Mouse (Mus musculus) forebrain, postnatal 0 days (tissue): ENCODE data around the gene 2010111I01Rik. TPM values are rescaled to one million over a fixed set of nuclear protein-coding genes. Genes with fewer than 3 reads are reported as not detected.
A peak's percentile ranks its signal among the peaks of the same experiment; 100 is the strongest.
"Not testable (repeated sequence)": the region's sequence is repeated elsewhere in the genome, so short reads cannot be mapped to it uniquely, and the experiment has no call there.

Experiments used
- ATAC-seq: fragments of 200-750 bp; cut with Nextera tagmentation; 2 replicates; pipeline ENCODE4 v1.8.0; 2017; ENCODE audit warnings: mild to moderate bottlenecking, moderate library complexity
- DNase-seq: peaks from one replicate; pipeline ENCODE4 v3.0.0-alpha.2; 2015
- H3K27ac ChIP-seq: fragments of 300-500 bp; sonication (generic); 2 replicates; pipeline ENCODE4 v1.5.1; 2014; ENCODE audit warnings: low read depth, mild to moderate bottlenecking, antibody characterized with exemption, low read length, moderate library complexity, mixed read lengths
- H3K27me3 ChIP-seq: fragments of 300-500 bp; sonication (generic); 2 replicates; pipeline ENCODE4 v1.6.1; 2014; ENCODE audit warnings: mild to moderate bottlenecking, low read length, mixed read lengths; ENCODE audit not compliant: insufficient read depth
- H3K36me3 ChIP-seq: fragments of 300-500 bp; sonication (generic); 2 replicates; pipeline ENCODE4 v1.6.1; 2014; ENCODE audit warnings: mild to moderate bottlenecking, moderate library complexity; ENCODE audit not compliant: insufficient read depth
- H3K4me1 ChIP-seq: fragments of 300-500 bp; sonication (generic); 2 replicates; pipeline ENCODE4 v1.6.1; 2014; ENCODE audit warnings: antibody characterized with exemption; ENCODE audit not compliant: insufficient read depth
- H3K4me2 ChIP-seq: fragments of 300-500 bp; sonication (generic); 2 replicates; pipeline ENCODE4 v1.6.1; 2014; ENCODE audit warnings: low read depth, mild to moderate bottlenecking, moderate library complexity
- H3K4me3 ChIP-seq: fragments of 300-500 bp; sonication (generic); 2 replicates; pipeline ENCODE4 v1.5.1; 2014; ENCODE audit warnings: low read depth, low read length, mixed read lengths
- H3K9ac ChIP-seq: fragments of 300-500 bp; sonication (generic); 2 replicates; pipeline ENCODE4 v1.6.1; 2014; ENCODE audit warnings: mild to moderate bottlenecking
- H3K9me3 ChIP-seq: fragments of 300-500 bp; sonication (generic); 2 replicates; pipeline ENCODE4 v1.6.1; 2016; ENCODE audit warnings: low read length
- CTCF ChIP-seq: sonication (generic); IDR thresholded peaks from 2 replicates; pipeline ENCODE4 v1.5.1; 2016; ENCODE audit warnings: antibody characterized with exemption, control low read depth, low read depth
- WGBS: fragments of 180-500 bp; shearing (Covaris S2); extraction: QIAGEN DNeasy Blood & Tissue Kit; methylation state at CpG from one replicate; pipeline ENCODE4 v1.1.7; 2014; 5-methylcytosine and 5-hydroxymethylcytosine counted together
- polyA plus RNA-seq: library from polyadenylated mRNA; unstranded; fragments of >200 nt; fragmentation: Nextera tagmentation; extraction: Ambion mirVana; gene quantifications from 2 replicates; pipeline ENCODE4 v1.2.1, GENCODE M21; 2015
- total RNA-seq: library from RNA; depleted of rRNA; stranded (reverse); fragments of >200 nt; gene quantifications from 2 replicates; pipeline ENCODE4 v1.2.3, GENCODE M21; 2014

The 2010111I01Rik gene
- total and polyA plus RNA-seq, 2 experiments from 2014 or later, result 20.3 to 47.8 TPM

DNA sequence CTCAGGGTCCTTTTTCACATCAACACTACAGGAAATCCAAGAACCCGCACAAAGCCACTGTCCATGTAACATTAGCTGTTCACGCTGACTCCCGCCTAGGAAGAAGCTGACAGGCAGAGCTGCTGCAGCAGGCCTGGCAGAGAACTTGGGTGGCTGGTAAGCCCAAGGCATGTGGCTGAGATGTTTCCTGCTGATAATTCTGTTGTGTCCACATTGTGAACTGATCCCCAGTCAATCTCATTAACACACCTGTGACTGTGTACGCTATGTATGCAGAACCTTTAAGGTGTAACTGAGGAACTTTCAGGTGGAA is 349.9 kb downstream of the 2010111I01Rik start:
- H3K27me3 ChIP-seq, result no peaks in the 10 kb centered on the region
- no peak for DNase-seq
- H3K4me1 ChIP-seq, result no peaks in the 10 kb centered on the region
- H3K4me2 ChIP-seq, result no peak overlapping the region
- no peaks in the 10 kb centered on the region for H3K9me3 ChIP-seq
- no peak overlapping the region for H3K4me3 ChIP-seq
- peaks cover 10% of the 10 kb centered on the region for H3K36me3 ChIP-seq
- no peak for ATAC-seq
- 85% methylated on average over 4 of the region's 4 CpGs for WGBS
- H3K27ac ChIP-seq, result no peak overlapping the region
- no peak for TF ChIP-seq CTCF
- H3K9ac ChIP-seq, result no peak overlapping the region

DNA sequence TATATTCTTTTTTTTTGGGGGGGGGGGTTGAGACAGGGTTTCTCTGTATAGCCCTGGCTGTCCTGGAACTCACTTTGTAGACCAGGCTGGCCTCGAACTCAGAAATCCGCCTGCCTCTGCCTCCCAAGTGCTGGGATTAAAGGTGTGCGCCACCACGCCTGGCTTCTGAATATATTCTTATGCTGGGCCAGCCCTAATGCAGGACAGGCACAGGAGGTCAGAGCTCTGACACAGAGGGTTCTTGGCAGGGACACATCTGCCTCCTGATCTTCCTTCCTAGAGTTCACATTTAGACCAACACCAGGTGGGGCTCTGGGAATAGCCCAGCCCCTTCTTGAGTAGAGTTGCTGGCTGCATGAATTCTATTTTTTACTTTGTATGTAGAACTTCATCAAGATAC is 350.4 kb downstream of the 2010111I01Rik start:
- not testable (repeated sequence) for H3K4me3 ChIP-seq, H3K4me1 ChIP-seq, H3K9me3 ChIP-seq, H3K27me3 ChIP-seq, DNase-seq, H3K4me2 ChIP-seq, H3K27ac ChIP-seq, H3K9ac ChIP-seq, ATAC-seq
- WGBS, result 94% methylated on average over 4 of the region's 4 CpGs
- peaks cover 10% of the 10 kb centered on the region for H3K36me3 ChIP-seq

DNA sequence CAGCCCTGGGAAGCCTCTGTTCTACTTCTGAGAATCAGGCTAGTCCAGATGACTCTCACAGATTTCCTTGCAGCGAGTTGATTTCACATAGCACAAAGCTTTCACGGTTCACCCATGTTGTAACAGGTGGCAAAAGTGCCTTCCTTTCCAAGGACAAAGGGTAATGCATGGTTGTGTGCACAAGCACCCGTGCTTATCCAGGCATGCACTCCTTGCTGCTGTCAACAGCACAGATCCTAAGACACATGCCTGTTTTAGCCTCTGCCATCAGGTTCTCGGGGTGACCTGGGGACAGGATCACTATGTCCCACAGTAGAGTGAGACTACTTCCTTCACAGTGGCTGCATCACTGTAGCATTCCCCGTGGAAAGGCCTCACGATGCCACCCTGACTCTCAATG is 351.1 kb downstream of the 2010111I01Rik start:
- ATAC-seq, result no peak

DNA sequence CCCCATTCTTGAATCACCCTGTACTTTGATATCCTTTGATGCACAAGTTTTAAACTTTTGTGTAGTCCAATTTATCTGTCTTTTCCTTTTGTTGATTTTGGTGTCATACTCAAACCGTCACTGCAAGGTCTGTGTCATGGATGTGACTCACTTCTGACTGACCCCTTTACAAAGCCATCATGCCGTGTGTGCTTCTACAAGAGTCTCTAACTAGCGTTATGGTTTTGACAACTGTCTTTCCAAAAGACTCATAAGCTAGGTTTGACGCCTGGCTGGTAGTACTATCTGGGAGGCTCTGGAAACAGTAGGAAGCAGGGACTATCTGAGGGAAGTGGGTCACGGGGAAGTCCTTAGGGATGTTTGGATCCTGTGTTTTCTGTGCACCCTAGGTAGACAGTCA is 351.7 kb downstream of the 2010111I01Rik start:
- no peak for ATAC-seq
- no peak for DNase-seq
- Histone ChIP-seq H3K9me3 (no peaks in the 10 kb centered on the region), H3K27me3 (no peaks in the 10 kb centered on the region), H3K9ac (no peak overlapping the region), H3K4me3 (no peak overlapping the region), H3K36me3 (peaks cover 5% of the 10 kb centered on the region; the same call in 1 of the 2 replicates), H3K4me1 (no peaks in the 10 kb centered on the region), H3K4me2 (no peak overlapping the region), H3K27ac (no peak overlapping the region)
- WGBS, result 93% methylated on average over 5 of the region's 5 CpGs
- TF ChIP-seq CTCF, result no peak

More for the DNA sequence above, 351.1 kb downstream of the 2010111I01Rik start:
- 91% methylated on average over 6 of the region's 6 CpGs for WGBS
- Histone ChIP-seq H3K9ac (no peak overlapping the region), H3K27ac (no peak overlapping the region), H3K27me3 (no peaks in the 10 kb centered on the region), H3K4me3 (no peak overlapping the region), H3K36me3 (peaks cover 10% of the 10 kb centered on the region), H3K9me3 (no peaks in the 10 kb centered on the region), H3K4me1 (no peaks in the 10 kb centered on the region), H3K4me2 (no peak overlapping the region)
- no peak for DNase-seq
- no peak for TF ChIP-seq CTCF

DNA sequence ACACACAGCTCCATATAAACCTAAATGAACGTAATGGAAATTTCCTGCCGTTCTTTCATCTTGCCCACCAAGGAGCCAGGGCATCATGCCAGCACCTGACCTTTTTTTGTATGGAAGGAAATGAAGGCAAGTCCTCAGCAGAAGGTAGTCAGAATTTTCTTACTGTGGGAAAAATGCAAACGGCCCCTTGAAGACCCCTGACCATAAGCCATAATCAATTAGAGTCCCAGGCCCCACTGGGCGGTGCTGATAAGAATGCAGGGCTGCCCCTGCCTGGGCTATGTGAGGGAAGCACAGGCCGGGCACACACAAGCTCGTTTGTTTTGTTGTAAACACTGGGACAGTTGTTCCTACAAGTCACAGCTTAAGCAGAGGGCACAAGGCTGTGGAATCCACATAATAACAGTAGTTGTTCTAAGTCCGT is 353.0 kb downstream of the 2010111I01Rik start:
- 30% methylated on average over 7 of the region's 7 CpGs for WGBS
- Histone ChIP-seq H3K9me3 (no peaks in the 10 kb centered on the region), H3K4me3 (no peak overlapping the region), H3K27me3 (no peaks in the 10 kb centered on the region), H3K27ac (no peak overlapping the region), H3K9ac (no peak overlapping the region), H3K36me3 (peaks cover 5% of the 10 kb centered on the region; the same call in 1 of the 2 replicates), H3K4me1 (no peaks in the 10 kb centered on the region), H3K4me2 (no peak overlapping the region)
- no peak for TF ChIP-seq CTCF
- DNase-seq (no peak), ATAC-seq (peak; percentile 60)

DNA sequence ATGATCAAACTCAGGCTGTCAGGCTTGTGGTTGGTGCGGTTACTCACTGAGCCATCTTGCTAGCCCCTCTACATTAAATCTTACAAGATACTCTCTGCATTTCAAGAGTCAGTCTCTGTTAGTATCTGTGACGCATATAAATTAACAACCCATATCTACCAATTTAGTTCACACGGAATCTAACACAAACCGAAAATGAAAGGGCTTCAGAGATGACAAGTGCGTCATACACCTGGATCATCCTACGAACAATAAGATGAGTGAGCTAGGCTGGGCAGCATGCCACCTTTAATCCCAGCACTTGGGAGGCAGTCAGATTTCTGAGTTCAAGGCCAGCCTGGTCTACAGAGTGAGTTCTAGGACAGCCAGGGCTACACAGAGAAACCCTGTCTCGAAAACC is 355.1 kb downstream of the 2010111I01Rik start:
- ATAC-seq (no peak), DNase-seq (no peak)
- H3K27ac ChIP-seq, result no peak overlapping the region
- TF ChIP-seq CTCF, result no peak
- H3K36me3 ChIP-seq, result peaks cover 5% of the 10 kb centered on the region; the same call in 1 of the 2 replicates
- no peak overlapping the region for H3K4me2 ChIP-seq
- H3K9ac ChIP-seq, result no peak overlapping the region
- whole genome bisulfite sequencing, result 95% methylated on average over 7 of the region's 7 CpGs
- H3K4me1 ChIP-seq, result no peaks in the 10 kb centered on the region
- H3K9me3 ChIP-seq, result no peaks in the 10 kb centered on the region
- no peaks in the 10 kb centered on the region for H3K27me3 ChIP-seq
- no peak overlapping the region for H3K4me3 ChIP-seq

DNA sequence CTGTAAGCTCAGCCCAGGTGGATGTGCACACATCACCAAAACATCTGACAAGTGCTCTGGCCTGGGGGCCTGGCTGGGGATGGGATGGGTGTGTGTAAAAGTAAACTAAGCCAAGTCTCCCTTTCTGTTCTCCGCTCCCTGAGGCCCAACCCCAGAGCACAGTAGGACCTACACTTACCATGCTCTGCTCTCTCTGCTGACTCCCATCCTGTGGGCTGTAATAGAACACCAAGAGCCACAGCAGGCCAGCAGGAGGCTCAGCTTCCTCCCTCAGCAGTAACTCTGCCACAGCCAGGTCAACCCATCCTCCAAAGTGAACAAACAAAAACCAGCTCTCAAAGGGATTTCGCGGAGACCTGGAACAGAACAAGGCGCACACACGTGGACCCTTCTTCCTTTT is 357.0 kb downstream of the 2010111I01Rik start:
- no peak for TF ChIP-seq CTCF
- ATAC-seq (no peak), DNase-seq (no peak)
- 68% methylated on average over 5 of the region's 5 CpGs for WGBS
- H3K4me2 ChIP-seq, result no peak overlapping the region
- H3K4me1 ChIP-seq, result no peaks in the 10 kb centered on the region
- no peaks in the 10 kb centered on the region for H3K9me3 ChIP-seq
- H3K36me3 ChIP-seq, result peaks cover 5% of the 10 kb centered on the region; the same call in 1 of the 2 replicates
- no peak overlapping the region for H3K4me3 ChIP-seq
- H3K27me3 ChIP-seq, result no peaks in the 10 kb centered on the region
- no peak overlapping the region for H3K27ac ChIP-seq
- no peak overlapping the region for H3K9ac ChIP-seq

DNA sequence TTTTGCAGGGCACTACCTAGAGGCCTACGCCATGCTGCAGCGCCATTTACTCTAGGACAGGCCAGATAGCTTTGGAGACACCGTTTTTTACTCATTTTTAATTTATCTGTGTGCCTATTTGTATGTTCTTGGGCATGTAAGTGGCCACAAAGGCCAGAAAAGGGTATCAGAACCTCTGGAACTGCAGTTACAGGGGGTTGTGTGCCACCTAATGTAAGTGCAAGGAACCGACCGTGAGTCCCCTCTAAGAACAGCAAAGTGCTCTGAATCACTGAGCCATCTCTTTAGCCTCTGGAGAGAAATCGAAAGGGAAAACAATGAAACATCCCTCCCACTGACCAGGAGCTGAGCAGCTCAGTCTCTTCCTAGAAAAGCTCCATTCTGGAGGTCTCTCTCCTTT is 358.1 kb downstream of the 2010111I01Rik start:
- no peak overlapping the region for H3K4me3 ChIP-seq
- no peak for ATAC-seq
- no peak for TF ChIP-seq CTCF
- DNase-seq, result no peak
- H3K27me3 ChIP-seq, result no peaks in the 10 kb centered on the region
- no peak overlapping the region for H3K4me2 ChIP-seq
- 82% methylated on average over 6 of the region's 6 CpGs for WGBS
- no peaks in the 10 kb centered on the region for H3K4me1 ChIP-seq
- H3K9ac ChIP-seq, result no peak overlapping the region
- no peaks in the 10 kb centered on the region for H3K9me3 ChIP-seq
- no peak overlapping the region for H3K27ac ChIP-seq
- no peaks in the 10 kb centered on the region for H3K36me3 ChIP-seq
